Mouse (Mus musculus): Measurements from ENCODE around the gene Mlxipl.
"Not testable (repeated sequence)": the region's sequence is repeated elsewhere in the genome, so short reads cannot be mapped to it uniquely, and the experiment has no call there.

The Mlxipl gene

DNA sequence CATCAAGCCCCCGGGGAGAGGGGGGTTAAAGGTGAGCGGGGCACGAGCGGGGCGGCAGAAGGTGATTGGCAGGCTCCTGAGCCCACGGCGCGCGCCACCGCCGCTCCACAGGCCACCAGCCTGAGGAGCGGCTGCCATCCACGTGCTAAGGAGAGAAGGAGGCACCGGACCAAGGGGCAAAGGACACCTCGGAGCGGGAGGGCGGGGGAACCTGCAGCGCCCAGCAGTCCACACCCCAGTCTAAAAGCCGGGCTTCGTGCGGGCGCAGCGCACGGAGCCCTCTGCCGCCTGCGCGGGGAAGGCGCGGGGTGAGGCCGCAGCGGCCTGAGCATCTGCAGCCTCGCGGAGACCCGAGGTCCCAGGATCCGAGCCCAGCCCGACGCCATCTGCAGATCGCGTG, at the start of gene Mlxipl:
TSS of gene Mlxipl (plus strand) at position 238 of the 400 bp plus-strand sequence.
- no peak for DNase-seq (ENCODE audit: low spot score in 2 of 2)

DNA sequence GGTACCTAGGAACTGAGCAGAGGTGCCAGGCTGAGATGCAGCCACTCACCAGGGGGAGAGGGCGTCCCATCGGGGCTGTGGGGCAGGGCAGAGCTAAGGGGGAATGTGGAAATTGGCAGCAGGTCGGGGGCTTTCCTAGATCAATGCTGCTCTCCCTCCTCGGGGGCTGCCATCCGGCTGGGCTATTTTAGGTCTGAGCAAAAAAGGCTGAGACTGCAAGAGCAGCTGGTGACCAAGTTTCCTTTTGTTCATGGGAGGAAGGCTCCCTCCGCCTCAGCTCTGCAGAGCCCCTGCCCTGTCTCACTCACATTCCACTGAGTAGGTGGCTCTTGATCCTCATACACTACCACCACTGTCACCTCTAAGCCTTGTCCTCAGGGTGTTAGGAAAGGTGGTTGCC, 49.6 kb upstream of the Mlxipl start:
- DNase-seq (ENCODE audit: low spot score in 2 of 2), result no peak

DNA sequence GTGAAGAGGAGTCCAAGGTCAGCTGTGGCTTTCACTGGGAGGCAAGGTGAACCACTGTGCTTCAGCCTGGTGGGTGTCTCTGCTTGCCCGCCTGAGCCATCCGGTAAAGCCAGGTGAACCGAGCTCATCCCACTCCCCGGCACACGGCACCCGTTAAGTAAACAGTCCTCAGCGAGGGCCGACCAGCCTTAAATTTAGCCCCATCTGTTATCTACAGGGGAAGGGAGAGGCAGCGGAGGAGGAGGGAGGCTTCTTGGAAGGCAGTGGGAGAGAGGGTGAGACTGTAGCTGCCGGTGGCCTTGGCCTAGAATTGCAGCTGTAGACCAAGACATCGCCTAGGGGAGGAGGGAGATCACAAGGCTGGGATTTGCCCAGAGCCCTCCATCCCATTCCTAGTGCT, 48.9 kb upstream of the Mlxipl start:
- no peak for DNase-seq (ENCODE audit: low spot score in 2 of 2)

DNA sequence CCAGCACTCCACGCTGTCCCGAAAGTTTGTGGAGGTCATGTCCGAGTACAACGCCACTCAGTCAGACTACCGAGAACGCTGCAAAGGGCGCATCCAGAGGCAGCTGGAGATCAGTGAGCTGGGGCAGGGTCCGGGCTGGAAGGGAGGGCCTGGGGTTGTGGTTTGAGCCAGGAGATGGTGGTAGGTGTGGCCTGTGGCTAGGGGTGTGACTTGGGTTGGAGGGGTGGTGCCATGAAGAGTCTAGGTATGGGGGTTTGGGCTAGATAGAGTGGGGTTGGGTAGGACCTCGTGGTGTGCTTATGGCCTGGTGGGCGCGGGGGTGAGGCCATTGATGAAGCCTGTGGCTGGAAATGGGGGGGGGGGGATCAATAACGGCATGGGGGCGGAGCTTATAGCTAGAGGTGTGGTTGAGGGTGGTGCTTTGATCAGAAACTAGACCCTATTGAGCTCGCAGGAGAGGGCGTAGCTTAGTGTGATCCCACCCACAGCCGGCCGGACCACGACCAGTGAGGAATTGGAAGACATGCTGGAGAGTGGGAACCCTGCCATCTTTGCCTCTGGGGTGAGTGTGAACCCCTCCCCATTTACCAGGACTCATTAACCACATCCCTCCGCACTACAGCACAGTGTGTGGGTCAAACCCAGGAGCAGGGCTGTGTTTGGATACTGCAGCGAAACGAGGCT, 47.4 kb upstream of the Mlxipl start:
- no peak for DNase-seq (ENCODE audit: low spot score in 2 of 2)

DNA sequence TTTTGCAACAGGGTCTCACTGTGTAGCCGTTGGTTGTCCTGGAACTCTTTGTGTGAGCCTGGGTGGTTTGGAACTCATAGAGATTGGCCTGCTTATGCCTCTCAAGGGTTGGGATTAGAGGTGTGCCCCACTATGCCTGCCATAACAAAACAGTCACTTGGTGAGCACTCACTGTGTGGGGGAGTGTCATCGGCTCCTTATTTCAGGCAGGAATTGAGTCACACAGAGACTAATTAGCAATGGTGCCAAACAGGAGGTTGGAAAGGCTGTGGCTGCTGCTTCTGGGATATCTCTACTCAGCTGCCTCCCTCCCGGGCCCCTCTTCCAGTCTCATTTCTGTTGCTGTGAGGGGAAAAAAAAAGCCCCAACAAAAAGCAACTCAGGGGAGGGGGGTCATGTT, 45.1 kb upstream of the Mlxipl start:
- no peak for DNase-seq (ENCODE audit: low spot score in 2 of 2)

DNA sequence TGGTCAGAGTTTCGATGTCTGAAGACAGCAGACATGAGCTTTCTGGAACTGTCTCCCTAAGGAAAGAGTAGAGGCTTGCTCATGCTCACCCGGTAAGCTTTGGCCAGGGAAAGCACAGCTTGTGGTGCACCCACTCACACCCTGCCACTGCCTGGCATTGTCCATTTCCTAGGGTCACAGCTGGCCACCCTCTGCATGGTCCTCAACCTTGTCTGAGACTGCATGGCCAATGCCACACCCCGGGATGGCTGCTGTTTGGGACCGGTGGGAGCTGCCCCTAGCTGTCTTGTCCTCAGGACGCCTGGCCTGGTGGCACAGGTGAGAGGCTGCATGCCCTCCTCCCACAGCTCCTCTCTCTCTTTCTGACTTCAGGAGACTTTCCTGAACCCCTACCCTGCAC, 41.2 kb upstream of the Mlxipl start:
- no peak for DNase-seq (ENCODE audit: low spot score in 2 of 2)

DNA sequence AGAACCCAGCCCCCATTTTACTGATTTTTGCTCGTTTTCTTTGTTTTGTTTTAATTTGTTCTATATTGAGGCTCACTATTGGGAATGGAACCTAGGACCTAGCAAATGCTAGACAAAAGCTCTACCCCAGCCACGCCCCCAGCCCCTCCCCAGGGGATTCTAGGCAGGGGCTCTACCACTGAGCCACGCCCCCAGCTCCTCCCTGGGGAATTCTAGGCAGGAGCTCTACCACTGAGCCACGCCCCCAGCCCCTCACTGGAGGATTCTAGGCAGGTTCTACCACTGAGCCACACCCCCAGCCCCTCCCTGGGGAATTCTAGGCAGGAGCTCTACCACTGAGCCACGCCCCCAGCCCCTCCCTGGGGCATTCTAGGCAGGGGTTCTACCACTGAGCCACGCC, 40.4 kb upstream of the Mlxipl start:
- DNase-seq (ENCODE audit: low spot score in 2 of 2), result not testable (repeated sequence)

DNA sequence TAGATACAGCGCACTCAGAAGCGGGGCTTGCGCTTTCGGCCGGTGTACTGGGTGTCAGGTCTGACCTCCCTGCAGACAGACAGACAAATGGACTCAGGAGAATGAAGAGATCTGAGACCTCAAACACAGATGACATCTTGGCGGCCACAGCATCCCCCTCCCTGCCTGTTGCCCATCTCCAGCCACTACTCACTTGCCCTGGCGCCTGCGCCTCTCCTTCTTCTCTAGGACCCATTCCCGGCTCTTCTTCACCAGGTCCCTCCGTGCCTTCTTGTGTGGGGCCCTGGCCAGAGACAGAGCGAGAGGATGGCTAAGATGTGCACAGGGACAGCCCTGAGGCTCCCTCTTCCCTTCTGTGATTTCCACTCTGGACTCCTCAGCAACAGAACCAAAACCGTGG, 36.3 kb upstream of the Mlxipl start:
- no peak for DNase-seq (ENCODE audit: low spot score in 2 of 2)

DNA sequence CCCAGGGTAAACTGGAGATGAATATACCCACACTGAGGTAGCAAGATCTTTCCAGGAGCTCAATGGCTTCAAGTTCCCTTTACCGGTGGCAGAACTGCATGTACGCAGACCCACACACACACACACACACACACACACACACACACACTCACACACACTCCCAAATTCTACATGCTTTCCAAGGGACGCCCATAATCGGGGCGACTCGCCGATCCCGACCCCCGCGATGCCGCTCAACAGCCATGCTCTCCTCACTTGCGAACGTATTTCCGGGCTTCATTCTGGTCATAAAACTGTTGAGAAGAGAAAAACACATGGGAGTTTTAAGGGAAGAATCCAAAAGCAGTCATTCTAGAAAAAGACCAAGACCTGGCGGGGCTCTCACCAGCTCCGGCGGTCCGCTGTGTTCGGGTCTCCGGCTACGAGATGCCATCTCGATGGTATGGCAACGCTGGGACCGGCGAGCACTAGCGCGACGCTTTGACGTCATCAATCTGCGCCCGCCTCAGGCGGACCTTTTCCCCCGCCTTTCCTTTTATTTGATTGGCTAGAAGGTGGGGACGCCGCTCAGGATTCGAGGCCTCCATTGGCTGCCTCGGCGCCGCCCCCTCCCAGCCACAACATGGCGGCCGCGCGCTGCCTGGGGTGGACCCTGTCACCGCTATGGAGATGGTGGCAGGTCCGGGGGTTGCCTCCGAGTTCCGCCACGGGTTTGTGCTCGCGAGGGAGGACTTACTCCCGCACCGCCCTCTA, 25.9 kb upstream of the Mlxipl start, which contains the start of gene Dnajc30:
TSS of gene Dnajc30 (plus strand) at position 574 of the 753 bp plus-strand sequence.
- peak; percentile 91 to 92 for DNase-seq (ENCODE audit: low spot score in 2 of 2)

DNA sequence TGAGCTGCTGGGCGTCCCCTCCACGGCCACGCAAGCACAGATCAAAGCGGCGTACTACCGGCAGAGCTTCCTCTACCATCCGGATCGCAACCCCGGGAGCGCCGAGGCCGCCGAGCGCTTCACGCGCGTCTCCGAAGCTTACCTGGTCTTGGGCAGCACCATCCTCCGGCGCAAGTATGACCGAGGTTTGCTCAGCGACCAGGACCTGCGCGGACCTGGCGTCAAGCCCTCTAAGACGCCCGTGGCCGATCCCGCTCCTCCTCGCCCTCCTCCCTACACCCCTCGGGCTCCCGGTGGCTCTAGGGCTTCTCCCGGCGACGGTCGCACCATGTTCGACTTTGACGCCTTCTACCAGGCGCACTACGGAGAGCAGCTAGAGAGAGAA, 25.3 kb upstream of the Mlxipl start:
- DNase-seq (ENCODE audit: low spot score in 2 of 2), result no peak

DNA sequence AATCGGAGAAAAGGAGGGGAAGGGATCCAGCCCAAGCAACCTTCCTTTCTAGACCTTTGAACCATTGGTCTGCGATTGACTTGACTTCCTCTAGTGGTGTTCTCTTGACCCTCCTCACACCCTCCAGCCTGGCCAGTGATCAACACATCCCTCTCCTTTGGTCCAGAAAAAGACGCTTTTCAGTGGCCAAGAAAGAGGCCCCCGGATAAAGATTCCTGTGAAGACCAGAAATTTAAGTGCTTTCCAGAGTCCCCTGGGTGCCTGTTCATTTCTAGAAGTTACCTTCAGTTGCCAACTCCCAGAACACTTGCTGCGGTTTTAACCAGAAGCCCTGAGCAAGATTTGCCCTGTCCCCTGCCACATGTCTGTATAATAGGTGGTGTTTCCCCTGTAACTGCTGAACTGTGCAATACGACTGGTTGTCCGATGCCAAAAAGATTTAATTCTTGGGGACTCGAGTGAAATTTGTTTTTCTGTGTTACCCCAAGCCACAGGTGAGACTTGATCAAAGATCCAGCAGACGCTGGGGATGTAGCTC, 24.7 kb upstream of the Mlxipl start, which contains the start of gene Bud23:
TSS of gene Bud23 (minus strand) at position 51 of the 538 bp plus-strand sequence.
- not testable (repeated sequence) for DNase-seq (ENCODE audit: low spot score in 2 of 2)

DNA sequence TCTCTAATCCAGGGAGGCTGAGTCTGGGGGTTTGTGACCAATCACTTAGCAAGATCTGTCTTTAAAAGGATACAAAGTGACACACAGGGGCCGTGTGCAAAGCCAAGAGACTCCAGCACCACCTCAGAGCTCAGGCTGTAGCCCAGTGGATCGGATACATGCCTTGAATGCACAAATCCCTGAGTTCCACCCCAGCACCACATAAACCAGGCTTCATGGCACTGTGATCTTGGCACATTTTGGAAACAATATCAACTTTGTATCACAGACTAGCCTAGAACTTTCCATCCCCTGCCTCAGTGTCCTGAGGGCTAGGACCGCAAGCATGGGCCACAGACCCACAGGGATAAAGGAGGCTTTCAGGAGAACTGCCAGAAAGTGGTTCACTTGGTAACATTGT, 23.7 kb upstream of the Mlxipl start:
- no peak for DNase-seq (ENCODE audit: low spot score in 2 of 2)

DNA sequence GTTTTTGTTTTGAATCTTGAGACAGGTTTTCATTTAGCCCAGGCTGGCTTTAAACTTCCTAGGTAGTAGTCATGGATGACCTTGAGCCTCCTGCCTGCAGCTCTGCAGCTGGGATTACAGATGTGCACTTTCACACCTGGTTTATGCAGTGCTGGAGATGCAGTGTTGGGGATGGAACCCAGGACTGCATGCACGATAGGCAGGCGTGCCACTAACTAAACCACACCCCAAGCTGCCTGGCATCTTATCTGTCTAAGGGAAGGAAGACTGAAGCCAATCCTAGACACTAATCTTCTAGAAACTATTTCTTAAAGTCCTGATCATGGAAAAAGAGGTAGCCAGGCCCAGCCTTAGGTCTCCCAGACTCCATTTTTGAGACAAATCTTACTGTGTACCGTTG, 19.2 kb upstream of the Mlxipl start:
- no peak for DNase-seq (ENCODE audit: low spot score in 2 of 2)

DNA sequence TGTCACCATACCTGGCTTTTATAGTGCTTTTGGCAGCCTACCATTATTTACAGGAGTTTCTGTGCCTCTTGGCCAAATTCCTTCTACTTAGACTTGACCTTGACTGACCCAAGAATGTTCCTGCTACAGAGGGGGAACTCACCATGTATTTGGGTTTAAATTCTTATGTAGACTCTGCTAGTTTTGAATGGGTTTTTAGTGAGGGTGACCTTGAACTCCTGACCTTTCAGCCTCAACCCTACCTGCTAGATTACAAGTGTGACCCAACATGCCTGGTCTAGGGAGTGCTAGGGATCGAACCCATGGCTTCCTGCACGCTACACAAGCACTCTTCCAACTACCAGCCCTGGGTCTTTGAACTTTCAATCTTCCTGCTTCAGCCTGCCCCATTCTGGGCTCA, 17.6 kb upstream of the Mlxipl start:
- no peak for DNase-seq (ENCODE audit: low spot score in 2 of 2)

DNA sequence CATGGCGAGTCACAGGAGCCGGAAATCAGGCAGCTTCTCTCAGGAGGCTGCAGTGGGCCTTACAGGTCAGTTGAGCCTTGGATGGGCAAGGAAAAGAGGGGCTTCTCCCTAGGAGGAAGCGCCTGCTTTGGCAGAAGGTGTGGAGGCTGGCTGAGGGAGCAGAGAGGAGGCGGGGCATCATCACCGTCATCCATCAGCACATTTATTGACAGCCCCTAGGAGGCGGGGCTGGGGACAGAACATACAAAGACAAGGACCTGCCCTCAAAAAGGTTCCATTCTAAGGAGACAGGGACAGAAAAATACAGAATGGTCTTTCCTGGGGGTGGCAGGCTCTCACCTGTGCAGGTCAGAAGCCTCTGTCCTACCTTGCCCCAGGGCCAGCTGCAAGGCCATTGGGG, 17.0 kb upstream of the Mlxipl start:
- no peak for DNase-seq (ENCODE audit: low spot score in 2 of 2)

DNA sequence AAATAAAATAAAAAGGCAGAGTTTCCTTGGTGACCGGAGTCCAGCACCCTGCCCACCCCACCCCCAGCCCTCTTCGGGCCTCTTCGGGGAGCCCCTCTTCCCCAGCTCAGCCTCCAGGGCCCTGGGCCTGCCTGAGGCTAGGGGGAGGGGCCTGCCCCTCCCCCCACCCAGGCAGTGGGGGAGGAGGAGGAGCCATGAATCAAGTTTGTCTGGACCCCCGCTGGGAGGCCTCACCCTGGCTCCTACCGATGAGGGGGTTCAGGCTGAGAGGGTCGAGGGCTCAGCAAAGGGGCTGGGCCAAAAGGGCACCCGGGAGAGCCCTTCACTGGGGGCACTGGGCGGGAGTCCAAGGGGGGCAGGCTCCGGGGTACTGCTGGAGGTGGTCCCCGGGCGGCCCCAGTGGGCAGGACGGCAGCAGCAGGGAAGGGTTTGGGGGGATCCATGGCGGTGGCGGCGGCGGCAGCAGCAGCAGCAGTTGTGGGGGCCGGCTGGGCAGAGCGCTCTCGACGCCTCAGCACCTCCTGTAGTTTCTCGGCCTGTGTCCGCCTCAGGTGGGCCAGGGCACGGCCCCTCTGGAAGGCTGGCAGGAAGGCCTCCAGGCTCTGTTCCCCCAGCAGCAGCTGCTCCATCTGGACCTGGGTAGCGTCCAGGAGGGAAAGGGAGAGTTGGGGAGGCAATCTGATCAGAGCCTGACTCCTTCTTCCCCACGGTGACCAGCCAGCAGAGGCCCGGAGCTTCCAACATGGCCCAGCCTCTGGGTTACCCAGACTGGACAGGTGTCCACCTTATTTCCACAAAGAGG, 16.1 kb upstream of the Mlxipl start:
- no peak for DNase-seq (ENCODE audit: low spot score in 2 of 2)

DNA sequence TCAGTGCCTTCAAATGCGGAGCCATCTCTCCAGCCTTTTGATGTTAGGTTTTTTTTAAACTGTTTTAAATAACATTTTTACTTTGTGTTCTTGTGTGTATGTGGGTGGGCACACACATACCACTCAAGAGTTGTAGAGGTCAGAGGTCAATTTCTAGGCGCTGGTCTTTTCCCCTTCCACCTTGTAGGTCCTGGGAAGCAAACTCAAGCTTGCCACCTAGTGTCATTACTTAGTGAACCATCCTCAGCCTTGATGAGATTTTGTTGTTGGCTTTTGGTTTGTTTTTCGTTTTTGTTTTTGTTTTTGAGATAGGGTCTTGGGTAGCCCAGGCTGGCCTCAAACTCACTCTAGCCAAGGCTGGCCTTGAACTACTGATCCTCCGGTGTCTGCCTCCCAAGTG, 14.0 kb upstream of the Mlxipl start:
- DNase-seq (ENCODE audit: low spot score in 2 of 2), result no peak

DNA sequence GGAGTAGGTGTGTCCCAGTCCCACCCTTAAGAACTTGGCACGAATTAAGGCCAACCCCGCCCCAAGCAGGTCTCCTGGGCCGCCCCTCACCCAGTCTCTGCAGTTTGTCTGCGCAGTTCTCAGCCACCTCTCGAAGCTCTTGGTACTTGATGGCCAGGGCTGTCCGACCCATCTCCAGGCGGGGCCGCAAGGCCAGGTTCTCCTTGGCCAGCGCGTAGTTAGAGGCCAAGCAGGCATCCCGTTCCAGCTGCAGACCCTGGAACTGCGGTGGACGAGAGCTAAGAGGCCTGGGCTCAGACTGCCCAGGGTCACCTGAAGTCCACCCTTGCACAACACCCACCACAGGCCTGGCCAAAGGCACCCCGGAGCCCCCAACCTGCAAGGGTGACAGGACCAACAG, 13.3 kb upstream of the Mlxipl start:
- no peak for DNase-seq (ENCODE audit: low spot score in 2 of 2)

DNA sequence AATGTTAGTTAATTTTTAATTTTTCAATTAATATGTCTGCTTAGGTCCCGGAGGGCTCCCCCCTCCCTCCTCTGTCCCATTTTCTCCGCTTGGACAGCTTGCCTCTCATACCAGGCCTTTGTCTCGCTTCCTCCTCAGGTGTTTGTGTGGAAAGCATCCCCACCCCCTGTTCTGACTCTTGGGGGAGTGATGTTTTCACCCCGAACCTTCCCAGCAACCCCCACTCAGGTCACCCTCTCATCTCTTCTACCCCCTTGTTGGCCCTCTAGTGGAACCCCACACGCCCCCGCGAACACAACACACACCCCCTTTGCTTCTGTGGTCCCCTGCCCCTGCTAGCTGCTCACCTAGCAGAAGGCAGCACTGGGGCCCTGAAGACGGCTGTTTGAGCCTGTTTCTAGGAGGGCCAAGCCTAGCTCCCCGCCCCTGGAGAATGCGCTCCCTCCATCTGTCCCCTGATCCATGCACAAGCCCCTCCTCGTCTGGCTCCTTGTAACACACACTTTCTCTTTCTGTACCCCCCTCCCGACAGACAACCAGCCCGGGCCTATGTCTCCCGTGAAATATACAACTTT, 12.7 kb upstream of the Mlxipl start:
- DNase-seq (ENCODE audit: low spot score in 2 of 2), result no peak

DNA sequence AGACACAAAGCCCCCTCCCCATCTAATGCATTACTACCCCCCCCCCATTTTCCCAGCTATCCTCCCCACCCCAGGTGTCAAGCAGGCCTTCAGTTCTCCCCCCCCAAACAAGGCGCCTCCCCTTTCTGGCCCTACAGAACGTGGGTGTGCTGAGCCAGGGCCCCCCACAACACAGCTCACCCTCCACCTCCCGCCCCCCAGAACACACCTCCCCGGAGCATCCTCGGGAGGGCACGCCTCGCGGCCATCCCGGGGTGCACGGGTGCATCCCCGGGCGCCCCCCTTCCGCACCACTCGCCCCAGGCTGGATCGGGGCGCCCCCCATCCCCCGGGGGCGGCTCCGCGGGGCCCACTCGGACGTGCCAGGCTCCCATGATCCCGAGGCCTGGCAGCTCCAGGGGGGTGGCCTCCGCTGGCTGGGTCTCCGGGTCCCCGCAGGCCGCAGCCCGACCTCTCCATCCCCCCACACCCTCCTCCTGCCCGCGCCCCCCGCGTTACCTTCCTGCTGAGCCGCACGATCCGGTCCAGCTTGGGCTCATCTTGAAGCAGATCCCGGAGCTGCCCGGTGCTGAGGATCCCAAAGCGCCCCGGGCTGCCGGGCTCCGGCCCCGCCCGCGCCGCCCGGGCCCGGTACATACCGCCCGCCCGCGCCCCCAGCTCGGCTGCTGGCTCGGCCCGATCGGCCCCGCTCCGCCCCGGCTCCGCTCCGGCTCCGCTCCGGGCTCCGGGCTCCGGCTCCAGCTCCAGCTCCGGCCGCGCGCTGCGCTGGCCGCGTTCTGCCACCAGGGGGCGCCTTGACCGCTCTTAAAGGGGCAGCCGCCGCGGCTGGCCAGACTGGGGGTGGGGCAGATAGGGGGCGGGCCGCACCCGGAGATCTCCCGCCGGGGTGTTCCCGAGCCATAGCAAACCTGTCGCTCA, 11.9 kb upstream of the Mlxipl start, which contains the start of gene Vps37d:
TSS of gene Vps37d (minus strand) at position 703 of the 918 bp plus-strand sequence.
- peak; percentile 81 to 86 for DNase-seq (ENCODE audit: low spot score in 2 of 2)

DNA sequence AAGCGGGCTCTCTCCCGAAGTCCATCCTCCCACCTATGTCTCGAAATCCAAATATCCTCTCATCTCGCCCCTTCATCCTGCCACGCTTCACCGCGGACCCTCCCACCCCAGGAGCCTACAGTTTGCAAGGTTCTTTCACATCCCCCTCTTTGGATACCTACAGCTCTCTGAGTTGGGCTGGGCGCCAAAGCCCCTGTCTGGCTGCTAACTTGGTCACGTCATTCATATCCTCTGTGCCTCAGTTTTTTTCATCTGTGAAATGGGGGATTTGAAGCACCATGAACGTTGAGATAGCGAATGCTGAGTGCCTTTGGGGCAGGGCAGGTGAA, 11.2 kb upstream of the Mlxipl start:
- no peak for DNase-seq (ENCODE audit: low spot score in 2 of 2)
